Mouse (Mus musculus): Measurements from ENCODE around the gene Trmt2a.

- TF ChIP-seq GATA1 (IDR thresholded peaks at IDR 0.05; ENCODE audit: borderline replicate concordance, low read length), result no peak
- TF ChIP-seq FLI1 (IDR thresholded peaks at IDR 0.05; ENCODE audit: low read length), result no peak
These were observed 48.4 kb upstream of the Trmt2a start for GRCm38 (mm10) chr16:18200062-18200461.

Data from megakaryocyte, embryonic 14.5 days (primary cell).